Mouse (Mus musculus): ENCODE measurements around the gene Phldb2.

Gene Phldb2

GRCm38 (mm10) chr16:45892928-45893327, 60.5 kb downstream of the Phldb2 start:
- DNase-seq (ENCODE audit: low spot score): no peak

- no peak for DNase-seq (ENCODE audit: low spot score)
Observed at GRCm38 (mm10) chr16:45890471-45891200, 62.8 kb downstream of the Phldb2 start.

GRCm38 (mm10) chr16:45889636-45890035, 63.8 kb downstream of the Phldb2 start:
- DNase-seq (ENCODE audit: low spot score): no peak

- DNase-seq (ENCODE audit: low spot score): no peak
Observed at GRCm38 (mm10) chr16:45886599-45886998, 66.8 kb downstream of the Phldb2 start.

GRCm38 (mm10) chr16:45884194-45884593, 69.2 kb downstream of the Phldb2 start:
- no peak for DNase-seq (ENCODE audit: low spot score)

- DNase-seq (ENCODE audit: low spot score): no peak
Observed at GRCm38 (mm10) chr16:45881177-45881832, 72.1 kb downstream of the Phldb2 start.

- no peak for DNase-seq (ENCODE audit: low spot score)
Observed at GRCm38 (mm10) chr16:45880101-45880751, 73.2 kb downstream of the Phldb2 start.

GRCm38 (mm10) chr16:45877739-45878138, 75.7 kb downstream of the Phldb2 start:
- no peak for DNase-seq (ENCODE audit: low spot score)

- peak; percentile 9 for DNase-seq (ENCODE audit: low spot score)
Observed at GRCm38 (mm10) chr16:45877171-45877570, 76.2 kb downstream of the Phldb2 start.

GRCm38 (mm10) chr16:45873397-45873796, 80.0 kb downstream of the Phldb2 start:
- DNase-seq (ENCODE audit: low spot score): no peak

- no peak for DNase-seq (ENCODE audit: low spot score)
Observed at GRCm38 (mm10) chr16:45871286-45871976, 82.0 kb downstream of the Phldb2 start.

GRCm38 (mm10) chr16:45870651-45871050, 82.7 kb downstream of the Phldb2 start:
- DNase-seq (ENCODE audit: low spot score): no peak

- no peak for DNase-seq (ENCODE audit: low spot score)
Observed at GRCm38 (mm10) chr16:45869044-45869443, 84.4 kb downstream of the Phldb2 start.

- DNase-seq (ENCODE audit: low spot score): no peak
Observed at GRCm38 (mm10) chr16:45857277-45857863, 96.0 kb downstream of the Phldb2 start.

- DNase-seq (ENCODE audit: low spot score): no peak
Observed at GRCm38 (mm10) chr16:45854499-45854898, 98.9 kb downstream of the Phldb2 start.

- DNase-seq (ENCODE audit: low spot score): no peak
Observed at GRCm38 (mm10) chr16:45849045-45849444, 104.4 kb downstream of the Phldb2 start.

- DNase-seq (ENCODE audit: low spot score): no peak
Observed at GRCm38 (mm10) chr16:45844875-45845274, 108.5 kb downstream of the Phldb2 start.

- DNase-seq (ENCODE audit: low spot score): peak; percentile 40
Observed at GRCm38 (mm10) chr16:45844049-45844780, 109.2 kb downstream of the Phldb2 start.

- no peak for DNase-seq (ENCODE audit: low spot score)
Observed at GRCm38 (mm10) chr16:45843351-45843891, 110.0 kb downstream of the Phldb2 start.

GRCm38 (mm10) chr16:45842440-45842839, 111.0 kb downstream of the Phldb2 start:
- no peak for DNase-seq (ENCODE audit: low spot score)

- no peak for DNase-seq (ENCODE audit: low spot score)
Observed at GRCm38 (mm10) chr16:45841806-45842205, 111.6 kb downstream of the Phldb2 start.

Data from layer of hippocampus, adult 11-12 months (tissue).